Mouse (Mus musculus): ENCODE measurements at regions not wholly inside any gene's neighbourhood (a gene's known extent, or its start where the extent isn't known, plus 50 kb on each side); places are given as distances from the start of the nearest gene placed in this dataset.

- H3K36me3 ChIP-seq (ENCODE audit: control insufficient read depth, insufficient read depth) = no peaks in the 10 kb centered on the region
- no peak overlapping the region for H3K4me3 ChIP-seq (ENCODE audit: low read depth, low read length)
- H3K27me3 ChIP-seq (replicated peaks; ENCODE audit: control insufficient read depth, insufficient read depth, low read length) = no peaks in the 10 kb centered on the region
- H3K9me3 ChIP-seq (ENCODE audit: control insufficient read depth) = no peaks in the 10 kb centered on the region
- no peak overlapping the region for H3K9ac ChIP-seq (ENCODE audit: low read depth, low read length)
- H3K4me2 ChIP-seq (replicated peaks; ENCODE audit: low read depth) = no peak overlapping the region
- no peak for ATAC-seq
- H3K4me1 ChIP-seq (replicated peaks; ENCODE audit: control insufficient read depth, insufficient read depth, low read length) = no peaks in the 10 kb centered on the region
- WGBS = 29% methylated on average over 4 of the region's 4 CpGs
- no peak overlapping the region for H3K27ac ChIP-seq (ENCODE audit: low read depth, low read length)
- TF ChIP-seq CTCF (IDR thresholded peaks at IDR 0.05; ENCODE audit: low read depth) = no peak
Observed at GRCm38 (mm10) chr4:125211459-125212175, 84.0 kb upstream of the Zc3h12a start.

GRCm38 (mm10) chr4:125210719-125211118 is 83.1 kb upstream of the Zc3h12a start:
- no peaks in the 10 kb centered on the region for H3K36me3 ChIP-seq (ENCODE audit: control insufficient read depth, insufficient read depth)
- no peak overlapping the region for H3K9ac ChIP-seq (ENCODE audit: low read depth, low read length)
- ATAC-seq = no peak
- H3K27me3 ChIP-seq (replicated peaks; ENCODE audit: control insufficient read depth, insufficient read depth, low read length) = no peaks in the 10 kb centered on the region
- no peaks in the 10 kb centered on the region for H3K9me3 ChIP-seq (ENCODE audit: control insufficient read depth)
- TF ChIP-seq CTCF (IDR thresholded peaks at IDR 0.05; ENCODE audit: low read depth) = no peak
- H3K27ac ChIP-seq (ENCODE audit: low read depth, low read length) = no peak overlapping the region
- 77% methylated on average over 6 of the region's 6 CpGs for WGBS
- H3K4me1 ChIP-seq (replicated peaks; ENCODE audit: control insufficient read depth, insufficient read depth, low read length) = no peaks in the 10 kb centered on the region
- H3K4me2 ChIP-seq (replicated peaks; ENCODE audit: low read depth) = no peak overlapping the region
- H3K4me3 ChIP-seq (ENCODE audit: low read depth, low read length) = no peak overlapping the region

GRCm38 (mm10) chr4:125208136-125208915 is 80.7 kb upstream of the Zc3h12a start:
- no peaks in the 10 kb centered on the region for H3K36me3 ChIP-seq (ENCODE audit: control insufficient read depth, insufficient read depth)
- H3K27ac ChIP-seq (ENCODE audit: low read depth, low read length) = no peak overlapping the region
- H3K4me2 ChIP-seq (replicated peaks; ENCODE audit: low read depth) = no peak overlapping the region
- no peaks in the 10 kb centered on the region for H3K9me3 ChIP-seq (ENCODE audit: control insufficient read depth)
- no peak overlapping the region for H3K4me3 ChIP-seq (ENCODE audit: low read depth, low read length)
- H3K27me3 ChIP-seq (replicated peaks; ENCODE audit: control insufficient read depth, insufficient read depth, low read length) = no peaks in the 10 kb centered on the region
- H3K9ac ChIP-seq (ENCODE audit: low read depth, low read length) = no peak overlapping the region
- WGBS = 60% methylated on average over 17 of the region's 17 CpGs
- H3K4me1 ChIP-seq (replicated peaks; ENCODE audit: control insufficient read depth, insufficient read depth, low read length) = no peaks in the 10 kb centered on the region
- ATAC-seq = no peak
- TF ChIP-seq CTCF (IDR thresholded peaks at IDR 0.05; ENCODE audit: low read depth) = no peak

GRCm38 (mm10) chr4:125203521-125203920 is 75.9 kb upstream of the Zc3h12a start:
- H3K9ac ChIP-seq (ENCODE audit: low read depth, low read length) = no peak overlapping the region
- no peak for ATAC-seq
- H3K4me2 ChIP-seq (replicated peaks; ENCODE audit: low read depth) = no peak overlapping the region
- no peaks in the 10 kb centered on the region for H3K27me3 ChIP-seq (replicated peaks; ENCODE audit: control insufficient read depth, insufficient read depth, low read length)
- no peaks in the 10 kb centered on the region for H3K9me3 ChIP-seq (ENCODE audit: control insufficient read depth)
- H3K36me3 ChIP-seq (ENCODE audit: control insufficient read depth, insufficient read depth) = no peaks in the 10 kb centered on the region
- no peak for TF ChIP-seq CTCF (IDR thresholded peaks at IDR 0.05; ENCODE audit: low read depth)
- no peak overlapping the region for H3K27ac ChIP-seq (ENCODE audit: low read depth, low read length)
- 77% methylated on average over 8 of the region's 8 CpGs for WGBS
- no peak overlapping the region for H3K4me3 ChIP-seq (ENCODE audit: low read depth, low read length)
- no peaks in the 10 kb centered on the region for H3K4me1 ChIP-seq (replicated peaks; ENCODE audit: control insufficient read depth, insufficient read depth, low read length)

- H3K27me3 ChIP-seq (replicated peaks; ENCODE audit: control insufficient read depth, insufficient read depth, low read length) = no peaks in the 10 kb centered on the region
- no peak overlapping the region for H3K4me2 ChIP-seq (replicated peaks; ENCODE audit: low read depth)
- TF ChIP-seq CTCF (IDR thresholded peaks at IDR 0.05; ENCODE audit: low read depth) = no peak
- H3K4me1 ChIP-seq (replicated peaks; ENCODE audit: control insufficient read depth, insufficient read depth, low read length) = no peaks in the 10 kb centered on the region
- no peak overlapping the region for H3K4me3 ChIP-seq (ENCODE audit: low read depth, low read length)
- WGBS = 79% methylated on average over 12 of the region's 12 CpGs
- no peak for ATAC-seq
- H3K9me3 ChIP-seq (ENCODE audit: control insufficient read depth) = no peaks in the 10 kb centered on the region
- no peaks in the 10 kb centered on the region for H3K36me3 ChIP-seq (ENCODE audit: control insufficient read depth, insufficient read depth)
- H3K9ac ChIP-seq (ENCODE audit: low read depth, low read length) = no peak overlapping the region
- no peak overlapping the region for H3K27ac ChIP-seq (ENCODE audit: low read depth, low read length)
Observed at GRCm38 (mm10) chr4:125201638-125202325, 74.1 kb upstream of the Zc3h12a start.

- TF ChIP-seq CTCF (IDR thresholded peaks at IDR 0.05; ENCODE audit: low read depth) = no peak
- H3K27me3 ChIP-seq (replicated peaks; ENCODE audit: control insufficient read depth, insufficient read depth, low read length) = no peaks in the 10 kb centered on the region
- 60% methylated on average over 5 of the region's 5 CpGs for WGBS
Observed at GRCm38 (mm10) chr4:125200762-125201161, 73.1 kb upstream of the Zc3h12a start.

More at GRCm38 (mm10) chr4:125200762-125201161, 73.1 kb upstream of the Zc3h12a start:
- no peak overlapping the region for H3K4me3 ChIP-seq (ENCODE audit: low read depth, low read length)
- ATAC-seq = no peak
- H3K36me3 ChIP-seq (ENCODE audit: control insufficient read depth, insufficient read depth) = no peaks in the 10 kb centered on the region
- no peak overlapping the region for H3K9ac ChIP-seq (ENCODE audit: low read depth, low read length)
- no peaks in the 10 kb centered on the region for H3K9me3 ChIP-seq (ENCODE audit: control insufficient read depth)
- H3K4me2 ChIP-seq (replicated peaks; ENCODE audit: low read depth) = no peak overlapping the region
- no peak overlapping the region for H3K27ac ChIP-seq (ENCODE audit: low read depth, low read length)
- no peaks in the 10 kb centered on the region for H3K4me1 ChIP-seq (replicated peaks; ENCODE audit: control insufficient read depth, insufficient read depth, low read length)
